Mouse (Mus musculus) left cerebral cortex, postnatal 14 days (tissue): ENCODE results near the gene Npc1l1. TPM values are rescaled to one million over a fixed set of nuclear protein-coding genes. Genes with fewer than 3 reads are reported as not detected.

Experiments
- DNase-seq, 2 experiments: peaks; one replicate each; pipeline ENCODE4 v3.0.0; 2021 to 2022; ENCODE audit warnings: low spot score in 2 of 2, mixed read lengths in 1 of 2
- intact Hi-C: fragments of 180-260 bp; cut with DNase I; formaldehyde crosslinking; loops from one replicate; pipeline ENCODE4 v1.15.1; 2025
- total RNA-seq, 2 experiments: library from RNA; stranded (reverse); gene quantifications; 2 replicates each; pipeline ENCODE4 v1.2.3; 2021

Gene Npc1l1
- total RNA-seq, 2 experiments from 2014 or later: 1.2 TPM

GRCm38 (mm10) chr11:6218189-6218896, 11.6 kb downstream of the Npc1l1 start:
- no peak for DNase-seq
- intact Hi-C loops: no loop called here

- DNase-seq: no peak
- intact Hi-C loops: no loop called here
Observed at GRCm38 (mm10) chr11:6216834-6217233, 13.1 kb downstream of the Npc1l1 start.

- intact Hi-C loops: no loop called here
Observed at GRCm38 (mm10) chr11:6208158-6208557, 21.8 kb downstream of the Npc1l1 start.

GRCm38 (mm10) chr11:6207090-6207489, 22.9 kb downstream of the Npc1l1 start:
- intact Hi-C loops: no loop called here
- no peak for DNase-seq

More at GRCm38 (mm10) chr11:6208158-6208557, 21.8 kb downstream of the Npc1l1 start:
- DNase-seq: no peak

GRCm38 (mm10) chr11:6200570-6200969, 29.4 kb downstream of the Npc1l1 start:
- no peak for DNase-seq
- intact Hi-C loops: loop anchor here (5.0 kb wide), 1 partner anchor 62 kb away; no protein-coding TSS in a partner anchor

- intact Hi-C loops: loop anchor here (5.0 kb wide), 1 partner anchor 62 kb away; no protein-coding TSS in a partner anchor
- peak; percentile 89 to 95 for DNase-seq
Observed at GRCm38 (mm10) chr11:6200087-6200569, 29.8 kb downstream of the Npc1l1 start, which contains the start of gene Nudcd3. Gene Nudcd3, minus strand, starts transcription at chr11:6200415.

- no peak for DNase-seq
- intact Hi-C loops: loop anchor here (5.0 kb wide), 1 partner anchor 63 kb away; no protein-coding TSS in a partner anchor
Observed at GRCm38 (mm10) chr11:6199410-6200086, 30.4 kb downstream of the Npc1l1 start, which contains the start of gene A730071L15Rik. Gene A730071L15Rik, plus strand, starts transcription at chr11:6200029.

GRCm38 (mm10) chr11:6198449-6198848, 31.5 kb downstream of the Npc1l1 start:
- no peak for DNase-seq
- intact Hi-C loops: no loop called here

GRCm38 (mm10) chr11:6196780-6197179, 33.2 kb downstream of the Npc1l1 start:
- DNase-seq: no peak
- intact Hi-C loops: no loop called here

- intact Hi-C loops: loop anchor here (2.0 to 5.0 kb wide), 3 partner anchors 71 to 191 kb away; no protein-coding TSS in a partner anchor
- peak; percentile 97 to 98 for DNase-seq
Observed at GRCm38 (mm10) chr11:6187878-6188277, 42.1 kb downstream of the Npc1l1 start.

- intact Hi-C loops: loop anchor here (2.0 to 5.0 kb wide), 3 partner anchors 70 to 191 kb away; no protein-coding TSS in a partner anchor
- no peak for DNase-seq
Observed at GRCm38 (mm10) chr11:6187399-6187798, 42.5 kb downstream of the Npc1l1 start.

- intact Hi-C loops: no loop called here
Observed at GRCm38 (mm10) chr11:6184202-6184935, 45.6 kb downstream of the Npc1l1 start.

GRCm38 (mm10) chr11:6183246-6183645, 46.7 kb downstream of the Npc1l1 start:
- intact Hi-C loops: no loop called here
- DNase-seq: no peak

More at GRCm38 (mm10) chr11:6184202-6184935, 45.6 kb downstream of the Npc1l1 start:
- no peak for DNase-seq

GRCm38 (mm10) chr11:6180811-6181399, 49.0 kb downstream of the Npc1l1 start:
- intact Hi-C loops: no loop called here
- DNase-seq: no peak

GRCm38 (mm10) chr11:6179194-6179593, 50.7 kb downstream of the Npc1l1 start:
- DNase-seq: peak in 1 of 2 experiments; percentile 62
- intact Hi-C loops: no loop called here

- intact Hi-C loops: no loop called here
- peak in 1 of 2 experiments; percentile 59 for DNase-seq
Observed at GRCm38 (mm10) chr11:6178673-6179166, 51.2 kb downstream of the Npc1l1 start.

GRCm38 (mm10) chr11:6177781-6178420, 52.0 kb downstream of the Npc1l1 start:
- DNase-seq: no peak
- intact Hi-C loops: no loop called here

GRCm38 (mm10) chr11:6175506-6175905, 54.4 kb downstream of the Npc1l1 start:
- intact Hi-C loops: no loop called here
- no peak for DNase-seq
